Mouse (Mus musculus): Measurements from ENCODE around the gene Tmem198. TPM values are rescaled to one million over a fixed set of nuclear protein-coding genes. Genes with fewer than 3 reads are reported as not detected.

The Tmem198 gene
- polyA plus RNA-seq, 1 experiment, result 0.27 TPM

DNA sequence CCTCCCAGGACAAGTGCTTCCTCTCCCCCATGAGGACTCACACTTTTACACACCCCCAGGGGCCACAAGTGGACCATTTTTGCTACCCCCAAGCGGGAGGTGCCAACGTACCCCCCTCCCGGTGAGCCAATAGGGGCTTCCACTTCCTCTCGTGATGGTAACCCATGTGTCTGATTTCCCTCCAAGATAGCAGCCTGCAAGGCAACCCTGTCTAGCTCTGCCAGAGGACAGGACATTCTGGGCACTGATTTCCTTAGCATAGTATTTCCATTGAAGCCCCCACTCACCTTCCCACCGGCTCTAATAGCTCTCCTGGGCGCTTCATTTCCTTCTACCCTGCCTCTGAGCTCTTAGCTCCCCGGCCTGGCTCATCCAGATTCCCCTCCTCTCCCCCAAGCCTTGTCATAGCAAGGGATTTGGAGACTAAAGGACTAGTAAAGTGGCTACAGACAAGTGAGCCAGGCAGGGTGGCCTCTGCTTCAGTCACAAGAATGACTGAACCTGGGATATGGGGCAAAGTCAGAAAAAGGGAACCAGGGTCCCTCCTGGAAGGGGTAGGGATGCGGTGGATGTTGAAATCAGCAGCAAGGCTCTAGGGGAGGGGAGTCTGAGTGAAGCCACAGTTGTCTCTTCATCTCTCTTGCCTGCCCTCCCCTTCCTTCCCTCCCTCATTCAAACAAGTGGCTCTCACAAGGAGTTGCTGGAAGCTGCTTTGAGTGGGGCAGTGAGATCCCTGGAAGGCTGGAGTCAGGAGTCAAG, 29.8 kb upstream of the Tmem198 start:
- TF ChIP-seq EP300 (IDR thresholded peaks at IDR 0.05; ENCODE audit: insufficient read depth, low read depth, low read length) (no peak), CTCF (IDR thresholded peaks at IDR 0.05; ENCODE audit: low read depth, low read length) (no peak), POLR2A (IDR thresholded peaks at IDR 0.05; ENCODE audit: insufficient read depth, low read length) (no peak)
- peaks cover 2% of the 10 kb centered on the region for H3K4me1 ChIP-seq (ENCODE audit: control insufficient read depth, insufficient read depth, low read length)
- no peaks in the 10 kb centered on the region for H3K9me3 ChIP-seq (replicated peaks; ENCODE audit: control insufficient read depth, insufficient read depth, low read length, poor library complexity, severe bottlenecking)
- H3K27me3 ChIP-seq (ENCODE audit: control insufficient read depth, insufficient read depth, low read length, poor library complexity, severe bottlenecking), result no peaks in the 10 kb centered on the region
- H3K36me3 ChIP-seq (ENCODE audit: control insufficient read depth, insufficient read depth, low read length, poor library complexity, severe bottlenecking), result no peaks in the 10 kb centered on the region
- H3K27ac ChIP-seq (ENCODE audit: insufficient read depth, low read length), result no peak overlapping the region
- H3K4me3 ChIP-seq (ENCODE audit: low read depth, low read length), result no peak overlapping the region
- no peak overlapping the region for H3K9ac ChIP-seq (ENCODE audit: low read depth, poor library complexity, severe bottlenecking)

DNA sequence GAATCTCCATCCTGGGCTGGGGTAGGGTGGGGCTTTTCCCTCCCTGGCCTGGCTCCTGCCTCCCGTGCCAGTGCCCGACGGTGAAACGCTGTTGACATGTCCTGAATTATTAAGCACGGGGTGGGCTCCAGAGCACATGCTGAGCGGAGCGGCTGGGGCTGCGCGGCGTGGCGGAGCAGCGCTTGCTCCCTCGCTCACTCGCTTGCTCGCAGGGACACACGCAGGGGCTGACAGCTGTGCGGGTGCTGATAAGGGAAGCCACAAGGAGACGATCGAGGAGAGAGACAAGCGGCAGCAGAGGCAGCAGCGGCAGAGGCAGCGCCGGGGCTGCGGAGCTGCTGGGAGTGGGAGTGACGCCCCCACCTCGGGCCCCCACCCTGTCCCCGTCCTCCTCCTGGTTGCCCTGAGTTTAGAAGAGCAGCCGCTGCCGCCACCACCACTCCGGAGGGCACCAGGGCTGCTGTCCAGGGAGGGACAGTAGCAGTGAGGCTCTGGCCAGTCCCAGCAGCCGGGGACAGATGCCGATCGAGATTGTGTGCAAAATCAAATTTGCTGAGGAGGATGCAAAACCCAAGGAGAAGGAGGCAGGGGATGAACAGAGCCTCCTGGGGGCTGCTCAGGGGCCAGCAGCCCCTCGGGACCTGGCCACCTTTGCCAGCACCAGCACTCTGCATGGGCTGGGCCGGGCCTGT, 28.9 kb upstream of the Tmem198 start, which contains the start of gene Asic4:
Gene Asic4 (plus strand): TSS at position 123 of the 692 bp plus-strand sequence.
- no peak within 1 kb of the TSS for H3K9ac ChIP-seq (ENCODE audit: low read depth, poor library complexity, severe bottlenecking)
- no peak within 1 kb of the TSS for H3K27ac ChIP-seq (ENCODE audit: insufficient read depth, low read length)
- TF ChIP-seq CTCF (IDR thresholded peaks at IDR 0.05; ENCODE audit: low read depth, low read length) (no peak), EP300 (IDR thresholded peaks at IDR 0.05; ENCODE audit: insufficient read depth, low read depth, low read length) (no peak)
- peaks cover 2% of the 10 kb centered on the region for H3K4me1 ChIP-seq (ENCODE audit: control insufficient read depth, insufficient read depth, low read length)
- no peaks in the 10 kb centered on the region for H3K9me3 ChIP-seq (replicated peaks; ENCODE audit: control insufficient read depth, insufficient read depth, low read length, poor library complexity, severe bottlenecking)
- no peaks in the 10 kb centered on the region for H3K27me3 ChIP-seq (ENCODE audit: control insufficient read depth, insufficient read depth, low read length, poor library complexity, severe bottlenecking)
- peak within 1 kb of the TSS; percentile 36 for H3K4me3 ChIP-seq (ENCODE audit: low read depth, low read length)
- H3K36me3 ChIP-seq (ENCODE audit: control insufficient read depth, insufficient read depth, low read length, poor library complexity, severe bottlenecking), result no peaks in the 10 kb centered on the region

DNA sequence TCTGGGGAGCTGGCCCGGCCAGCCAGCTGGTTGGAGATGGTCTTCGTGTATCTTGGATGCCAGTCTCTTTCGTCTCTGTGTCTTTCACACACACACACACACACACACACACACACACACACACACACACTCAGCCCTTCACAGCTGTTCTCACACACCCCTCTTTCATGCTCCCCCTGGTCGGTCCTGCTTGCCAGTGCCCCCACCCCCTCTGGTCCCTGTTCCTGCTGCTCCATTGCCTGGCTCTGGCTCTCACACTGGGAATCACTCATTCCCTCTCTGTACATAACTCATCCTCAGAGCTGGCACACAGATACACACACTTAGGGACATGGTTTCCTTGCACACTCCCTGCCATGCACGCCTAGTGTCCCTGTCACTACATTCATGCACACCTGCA, 27.4 kb upstream of the Tmem198 start:
- H3K27ac ChIP-seq (ENCODE audit: insufficient read depth, low read length), result no peak overlapping the region
- peaks cover 2% of the 10 kb centered on the region for H3K4me1 ChIP-seq (ENCODE audit: control insufficient read depth, insufficient read depth, low read length)
- no peaks in the 10 kb centered on the region for H3K36me3 ChIP-seq (ENCODE audit: control insufficient read depth, insufficient read depth, low read length, poor library complexity, severe bottlenecking)
- H3K27me3 ChIP-seq (ENCODE audit: control insufficient read depth, insufficient read depth, low read length, poor library complexity, severe bottlenecking), result no peaks in the 10 kb centered on the region
- TF ChIP-seq POLR2A (IDR thresholded peaks at IDR 0.05; ENCODE audit: insufficient read depth, low read length), result no peak
- no peak for TF ChIP-seq EP300 (IDR thresholded peaks at IDR 0.05; ENCODE audit: insufficient read depth, low read depth, low read length)
- TF ChIP-seq CTCF (IDR thresholded peaks at IDR 0.05; ENCODE audit: low read depth, low read length), result no peak
- no peak overlapping the region for H3K9ac ChIP-seq (ENCODE audit: low read depth, poor library complexity, severe bottlenecking)
- no peaks in the 10 kb centered on the region for H3K9me3 ChIP-seq (replicated peaks; ENCODE audit: control insufficient read depth, insufficient read depth, low read length, poor library complexity, severe bottlenecking)
- no peak overlapping the region for H3K4me3 ChIP-seq (ENCODE audit: low read depth, low read length)

DNA sequence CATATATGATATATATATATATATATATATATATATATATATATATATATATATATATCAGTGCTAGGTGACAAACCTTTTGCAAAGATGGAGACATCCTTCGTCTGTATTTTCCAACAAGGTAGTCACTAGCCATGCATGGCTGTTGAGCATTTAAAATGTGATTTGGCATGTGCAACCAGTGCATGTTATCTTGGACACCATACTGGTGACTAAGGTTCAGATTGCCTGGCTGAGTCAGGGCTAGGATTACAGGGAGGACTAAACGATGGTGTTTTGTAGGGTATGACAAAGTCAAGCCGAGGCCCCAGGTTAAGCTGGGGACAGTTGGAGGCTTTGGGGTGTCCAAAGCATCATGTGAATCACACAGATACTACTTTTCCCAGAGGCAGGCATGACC, 23.9 kb upstream of the Tmem198 start:
- Histone ChIP-seq H3K36me3 (ENCODE audit: control insufficient read depth, insufficient read depth, low read length, poor library complexity, severe bottlenecking) (no peaks in the 10 kb centered on the region), H3K4me1 (ENCODE audit: control insufficient read depth, insufficient read depth, low read length) (no peaks in the 10 kb centered on the region), H3K9ac (ENCODE audit: low read depth, poor library complexity, severe bottlenecking) (no peak overlapping the region), H3K27ac (ENCODE audit: insufficient read depth, low read length) (no peak overlapping the region), H3K9me3 (replicated peaks; ENCODE audit: control insufficient read depth, insufficient read depth, low read length, poor library complexity, severe bottlenecking) (no peaks in the 10 kb centered on the region), H3K4me3 (ENCODE audit: low read depth, low read length) (no peak overlapping the region), H3K27me3 (ENCODE audit: control insufficient read depth, insufficient read depth, low read length, poor library complexity, severe bottlenecking) (no peaks in the 10 kb centered on the region)
- TF ChIP-seq EP300 (IDR thresholded peaks at IDR 0.05; ENCODE audit: insufficient read depth, low read depth, low read length) (no peak), CTCF (IDR thresholded peaks at IDR 0.05; ENCODE audit: low read depth, low read length) (no peak), POLR2A (IDR thresholded peaks at IDR 0.05; ENCODE audit: insufficient read depth, low read length) (no peak)

DNA sequence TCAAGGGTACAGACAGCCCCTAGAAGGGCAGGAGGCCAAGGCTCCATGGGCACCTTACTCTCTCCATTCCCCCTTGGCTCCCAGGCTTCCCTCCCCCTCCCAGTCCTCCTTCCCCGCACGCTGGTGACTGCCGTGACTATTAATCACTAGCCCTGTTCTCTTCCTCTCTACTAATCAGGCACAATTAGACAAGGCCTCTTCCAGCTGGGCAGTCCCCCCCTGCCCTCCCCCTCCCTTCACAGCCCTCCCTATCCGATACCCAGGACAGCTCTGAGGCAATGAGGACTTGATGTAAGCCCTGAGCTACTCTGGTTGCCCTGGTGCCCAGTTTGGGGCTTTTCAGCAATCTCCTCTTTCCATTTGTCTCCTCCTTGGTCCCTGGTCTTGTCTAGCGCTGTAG, 23.4 kb upstream of the Tmem198 start:
- Histone ChIP-seq H3K9ac (ENCODE audit: low read depth, poor library complexity, severe bottlenecking) (no peak overlapping the region), H3K27ac (ENCODE audit: insufficient read depth, low read length) (no peak overlapping the region)
- TF ChIP-seq EP300 (IDR thresholded peaks at IDR 0.05; ENCODE audit: insufficient read depth, low read depth, low read length), result no peak
- TF ChIP-seq CTCF (IDR thresholded peaks at IDR 0.05; ENCODE audit: low read depth, low read length), result no peak
- no peak for TF ChIP-seq POLR2A (IDR thresholded peaks at IDR 0.05; ENCODE audit: insufficient read depth, low read length)

More for the DNA sequence above, 23.4 kb upstream of the Tmem198 start:
- Histone ChIP-seq H3K9me3 (replicated peaks; ENCODE audit: control insufficient read depth, insufficient read depth, low read length, poor library complexity, severe bottlenecking) (no peaks in the 10 kb centered on the region), H3K4me3 (ENCODE audit: low read depth, low read length) (no peak overlapping the region), H3K27me3 (ENCODE audit: control insufficient read depth, insufficient read depth, low read length, poor library complexity, severe bottlenecking) (no peaks in the 10 kb centered on the region), H3K4me1 (ENCODE audit: control insufficient read depth, insufficient read depth, low read length) (no peaks in the 10 kb centered on the region), H3K36me3 (ENCODE audit: control insufficient read depth, insufficient read depth, low read length, poor library complexity, severe bottlenecking) (no peaks in the 10 kb centered on the region)
